ENCODE assay signal across 16 mouse cellular contexts in genomic region chr4:139822214-139823137, GRCm38 (mm10). TPM values are rescaled to one million over a fixed set of nuclear protein-coding genes. Genes with fewer than 3 reads are reported as not detected.
DNase-seq lines count a peak whose midpoint lies in the region; ATAC-seq and TF ChIP-seq lines count a peak whose summit lies in the region.
"Had no signal": no experiment of that assay in that cellular context is flagged by ENCODE, and none has a peak within 500 bp of the region (broad histone marks: within the 10 kb centered on the region; RNA-seq: fewer than 3 reads in every experiment).

No protein-coding gene starts in this region.

- no peak overlapping the region for H3K27ac ChIP-seq in stomach, embryonic 15.5 days
- no peak overlapping the region for H3K27ac ChIP-seq in stomach, postnatal 0 days (replicated peaks)
- no peak overlapping the region for H3K27ac ChIP-seq in forebrain, embryonic 14.5 days (ENCODE audit: low read depth, low read length)
- peak overlapping the region; percentile 96 for H3K27ac ChIP-seq in midbrain, embryonic 11.5 days (ENCODE audit: low read depth, low read length)
- H3K27ac ChIP-seq in neural tube, embryonic 15.5 days (replicated peaks): no peak overlapping the region
- no peak overlapping the region for H3K27ac ChIP-seq in heart, embryonic 11.5 days (ENCODE audit: low read depth, low read length)
- H3K27ac ChIP-seq: heart, embryonic 13.5 days had no signal

- H3K4me1 ChIP-seq in stomach, embryonic 15.5 days: peaks cover 13% of the 10 kb centered on the region
- 0 out of 2 replicates have a peak, but pooled peaks cover 5% of the 10 kb centered on the region for H3K4me1 ChIP-seq in stomach, postnatal 0 days (replicated peaks; ENCODE audit: control insufficient read depth, insufficient read depth)
- peaks cover 15% of the 10 kb centered on the region for H3K4me1 ChIP-seq in forebrain, embryonic 14.5 days (ENCODE audit: control insufficient read depth, insufficient read depth, low read length)
- peaks cover 82% of the 10 kb centered on the region for H3K4me1 ChIP-seq in midbrain, embryonic 11.5 days (ENCODE audit: control insufficient read depth, insufficient read depth, low read length)
- H3K4me1 ChIP-seq in neural tube, embryonic 15.5 days: peaks cover 38% of the 10 kb centered on the region
- H3K4me1 ChIP-seq in heart, embryonic 11.5 days (ENCODE audit: control insufficient read depth, insufficient read depth, low read length): no peaks in the 10 kb centered on the region; the same call in 1 of the 2 replicates
- H3K4me1 ChIP-seq: megakaryocyte, embryonic 14.5 days had no signal

- H3K9me3 ChIP-seq in stomach, embryonic 15.5 days: no peaks in the 10 kb centered on the region
- no peaks in the 10 kb centered on the region for H3K9me3 ChIP-seq in stomach, postnatal 0 days (ENCODE audit: control insufficient read depth, low read length)
- H3K9me3 ChIP-seq in forebrain, embryonic 14.5 days (replicated peaks; ENCODE audit: control insufficient read depth, low read length): no peaks in the 10 kb centered on the region
- no peaks in the 10 kb centered on the region for H3K9me3 ChIP-seq in midbrain, embryonic 11.5 days (ENCODE audit: control insufficient read depth, low read length)
- H3K9me3 ChIP-seq in neural tube, embryonic 15.5 days (replicated peaks): no peaks in the 10 kb centered on the region
- no peaks in the 10 kb centered on the region for H3K9me3 ChIP-seq in heart, embryonic 11.5 days (replicated peaks; ENCODE audit: control insufficient read depth, low read length)
- H3K9me3 ChIP-seq: heart, embryonic 13.5 days; megakaryocyte, embryonic 14.5 days had no signal

- no peak overlapping the region for H3K9ac ChIP-seq in stomach, embryonic 15.5 days
- no peak overlapping the region for H3K9ac ChIP-seq in stomach, postnatal 0 days (ENCODE audit: low read length)
- no peak overlapping the region for H3K9ac ChIP-seq in forebrain, embryonic 14.5 days (ENCODE audit: low read length)
- H3K9ac ChIP-seq in midbrain, embryonic 11.5 days (ENCODE audit: low read length): peak overlapping the region; percentile 70
- no peak overlapping the region for H3K9ac ChIP-seq in neural tube, embryonic 15.5 days (replicated peaks)
- no peak overlapping the region for H3K9ac ChIP-seq in heart, embryonic 11.5 days (ENCODE audit: low read depth, low read length)
- H3K9ac ChIP-seq: heart, embryonic 13.5 days had no signal

- DNase-seq in stomach, postnatal 0 days (ENCODE audit: low spot score): no peak
- DNase-seq in forebrain, embryonic 14.5 days (ENCODE audit: low spot score): no peak
- DNase-seq in midbrain, embryonic 11.5 days (ENCODE audit: low spot score, missing footprints): peak; percentile 95
- DNase-seq in left cerebral cortex, adult 8-10 months (ENCODE audit: low spot score in 2 of 2): no peak
- DNase-seq in thymus, adult 18-20 months: no peak
- DNase-seq: adrenal gland, postnatal 36 days; cerebellum, adult 11 months had no signal

- WGBS in stomach, embryonic 15.5 days: 3% methylated on average over 28 of the region's 28 CpGs
- 3% methylated on average over 28 of the region's 28 CpGs for WGBS in stomach, postnatal 0 days
- WGBS in forebrain, embryonic 14.5 days: 3% methylated on average over 28 of the region's 28 CpGs
- 1% methylated on average over 28 of the region's 28 CpGs for WGBS in midbrain, embryonic 11.5 days
- 5% methylated on average over 28 of the region's 28 CpGs for WGBS in neural tube, embryonic 15.5 days
- 1% methylated on average over 28 of the region's 28 CpGs for WGBS in heart, embryonic 11.5 days (ENCODE audit: insufficient replicate concordance)

- TF ChIP-seq CTCF in stomach, postnatal 0 days (IDR thresholded peaks at IDR 0.05; ENCODE audit: low read depth): no peak

- H3K36me3 ChIP-seq in stomach, embryonic 15.5 days: no peaks in the 10 kb centered on the region
- no peaks in the 10 kb centered on the region for H3K36me3 ChIP-seq in stomach, postnatal 0 days (ENCODE audit: control insufficient read depth, insufficient read depth, low read length)
- no peaks in the 10 kb centered on the region for H3K36me3 ChIP-seq in forebrain, embryonic 14.5 days (ENCODE audit: control insufficient read depth, insufficient read depth, low read length)
- no peaks in the 10 kb centered on the region for H3K36me3 ChIP-seq in midbrain, embryonic 11.5 days (ENCODE audit: control insufficient read depth, insufficient read depth, low read length)
- H3K36me3 ChIP-seq in neural tube, embryonic 15.5 days: no peaks in the 10 kb centered on the region
- no peaks in the 10 kb centered on the region for H3K36me3 ChIP-seq in heart, embryonic 11.5 days (ENCODE audit: control insufficient read depth, insufficient read depth, low read length)
- H3K36me3 ChIP-seq: heart, embryonic 13.5 days had no signal

- H3K4me2 ChIP-seq in stomach, embryonic 15.5 days: peak overlapping the region; percentile 53
- H3K4me2 ChIP-seq in stomach, postnatal 0 days (replicated peaks; ENCODE audit: low read depth): no peak overlapping the region
- H3K4me2 ChIP-seq in forebrain, embryonic 14.5 days (ENCODE audit: low read length): peak overlapping the region; percentile 49; the same call in 1 of the 2 replicates
- H3K4me2 ChIP-seq in midbrain, embryonic 11.5 days: peak overlapping the region; percentile 51
- H3K4me2 ChIP-seq in neural tube, embryonic 15.5 days: peak overlapping the region; percentile 59; the same call in 1 of the 2 replicates
- no peak overlapping the region for H3K4me2 ChIP-seq in heart, embryonic 11.5 days

- no peak for TF ChIP-seq EP300 in stomach, postnatal 0 days (optimal IDR thresholded peaks at IDR 0.05)

- H3K4me3 ChIP-seq in stomach, embryonic 15.5 days (replicated peaks): 0 out of 2 replicates have a peak overlapping the region, but pooled peaks have one; percentile 27
- H3K4me3 ChIP-seq in stomach, postnatal 0 days (ENCODE audit: low read depth, low read length): no peak overlapping the region
- no peak overlapping the region; the same call in 1 of the 2 replicates for H3K4me3 ChIP-seq in forebrain, embryonic 14.5 days (ENCODE audit: low read depth, low read length)
- peak overlapping the region; percentile 27 for H3K4me3 ChIP-seq in midbrain, embryonic 11.5 days (ENCODE audit: low read depth, low read length)
- no peak overlapping the region for H3K4me3 ChIP-seq in neural tube, embryonic 15.5 days (replicated peaks)
- no peak overlapping the region for H3K4me3 ChIP-seq in heart, embryonic 11.5 days (ENCODE audit: low read depth, low read length)
- H3K4me3 ChIP-seq: megakaryocyte, embryonic 14.5 days had no signal

- H3K27me3 ChIP-seq in stomach, embryonic 15.5 days (replicated peaks): peaks cover 94% of the 10 kb centered on the region
- H3K27me3 ChIP-seq in stomach, postnatal 0 days (ENCODE audit: control insufficient read depth, insufficient read depth, low read length): peaks cover 25% of the 10 kb centered on the region
- peaks cover 94% of the 10 kb centered on the region for H3K27me3 ChIP-seq in forebrain, embryonic 14.5 days (replicated peaks; ENCODE audit: control insufficient read depth, insufficient read depth, low read length)
- H3K27me3 ChIP-seq in midbrain, embryonic 11.5 days (ENCODE audit: control insufficient read depth, insufficient read depth, low read length): peaks cover 85% of the 10 kb centered on the region
- peaks cover 87% of the 10 kb centered on the region for H3K27me3 ChIP-seq in neural tube, embryonic 15.5 days (replicated peaks)
- H3K27me3 ChIP-seq in heart, embryonic 11.5 days (ENCODE audit: control insufficient read depth, insufficient read depth, low read length): peaks cover 100% of the 10 kb centered on the region

- no peak for ATAC-seq in stomach, embryonic 15.5 days (ENCODE audit: insufficient read depth, low FRiP score, low read depth)
- no peak for ATAC-seq in stomach, postnatal 0 days (ENCODE audit: low FRiP score, low TSS enrichment)
- no peak for ATAC-seq in forebrain, embryonic 14.5 days
- ATAC-seq in midbrain, embryonic 11.5 days (ENCODE audit: low FRiP score): no peak
- no peak for ATAC-seq in neural tube, embryonic 15.5 days (ENCODE audit: low FRiP score)
- no peak for ATAC-seq in heart, embryonic 11.5 days (replicated peaks; ENCODE audit: insufficient number of reproducible peaks, low FRiP score, low TSS enrichment)
- ATAC-seq: inflammation-experienced regulatory T-cells, adult 6 months had no signal

RNA-seq across cellular contexts. Expression of gene Pax7, which starts 10.9 kb away (rescaled TPM):
- 0.03 and 0.04 TPM in 2 replicates for polyA plus RNA-seq in stomach, embryonic 15.5 days (2015; fragmentation: Nextera tagmentation; extraction: Ambion mirVana)
- polyA plus RNA-seq in stomach, postnatal 0 days (2015; fragmentation: Nextera tagmentation; extraction: Ambion mirVana): 0.02 TPM in 1 of 2 replicates, not detected in the other
- polyA plus RNA-seq in forebrain, embryonic 14.5 days (2014; fragmentation: Nextera tagmentation; extraction: Ambion mirVana): 0.05 and 0.06 TPM in 2 replicates
- 3.1 and 3.4 TPM in 2 replicates for polyA plus RNA-seq in midbrain, embryonic 11.5 days (2014; fragmentation: Nextera tagmentation; extraction: Ambion mirVana)
- polyA plus RNA-seq in neural tube, embryonic 15.5 days (2015; fragmentation: Nextera tagmentation; extraction: Ambion mirVana): 0.14 and 0.17 TPM in 2 replicates
- total RNA-seq in left cerebral cortex, adult 8-10 months (2022): 1 to 10 TPM in 1 of 4 experiments, under 1 TPM in 1, not detected in 2; 0.20 to 1.0 TPM
- polyA plus RNA-seq in heart, embryonic 11.5 days (2014; fragmentation: Nextera tagmentation; extraction: Ambion mirVana): 0.04 and 0.11 TPM in 2 replicates
- total RNA-seq: adrenal gland, postnatal 36 days; left cerebral cortex, postnatal 10 days had no signal
- polyA plus RNA-seq: heart, embryonic 13.5 days; inflammation-experienced regulatory T-cells, adult 6 months; large intestine, adult 2 months; lung, embryonic 14.5 days had no signal

Comparison
In these comparisons a context has a peak if more than half of its experiments do, and no peak if none do; other contexts are left out.
1. H3K4me2 ChIP-seq: peak in stomach, embryonic 15.5 days (single experiment), forebrain, embryonic 14.5 days (single experiment), midbrain, embryonic 11.5 days (single experiment) and neural tube, embryonic 15.5 days (single experiment); none in stomach, postnatal 0 days (single experiment) and heart, embryonic 11.5 days (single experiment).
2. H3K4me3 ChIP-seq: peak in stomach, embryonic 15.5 days (single experiment) and midbrain, embryonic 11.5 days (single experiment); none in stomach, postnatal 0 days (single experiment), forebrain, embryonic 14.5 days (single experiment), neural tube, embryonic 15.5 days (single experiment) and heart, embryonic 11.5 days (single experiment).